Mouse (Mus musculus) urinary bladder, adult 18-20 months (tissue): Measurements from ENCODE around the gene Haus7.
"Not testable (repeated sequence)": the region's sequence is repeated elsewhere in the genome, so short reads cannot be mapped to it uniquely, and the experiment has no call there.

Source experiments
- DNase-seq, 2 experiments: peaks; one replicate each; pipeline ENCODE4 v3.0.0; 2022; ENCODE audit warnings: low spot score in 2 of 2, mixed read lengths in 2 of 2

The Haus7 gene

GRCm38 (mm10) chrX:73458877-73459392 lies at the start of gene Haus7:
TSS of gene Haus7 (minus strand) at chrX:73459044.
- peak; percentile 67 to 90 for DNase-seq

DNA sequence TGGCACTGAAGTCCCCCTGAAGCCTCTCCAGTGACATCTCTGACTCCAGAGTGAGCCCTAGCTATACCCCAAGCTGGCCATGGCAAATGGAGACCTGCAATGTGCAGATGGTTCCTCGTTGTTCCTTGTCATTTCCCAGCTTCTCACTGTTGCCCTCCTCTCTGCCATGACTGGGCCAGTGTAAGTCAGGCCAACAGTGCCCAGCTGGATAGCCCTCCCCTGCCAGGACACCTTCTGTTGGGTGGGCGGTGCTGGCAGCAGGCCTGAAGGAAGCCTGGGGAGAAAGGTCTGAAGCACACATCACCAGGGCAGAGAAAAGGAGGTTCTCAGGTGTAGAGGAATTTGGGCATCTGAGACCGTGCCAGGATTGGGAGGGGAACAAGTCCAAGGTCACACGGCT lies 47.7 kb upstream of the Haus7 start:
- no peak for DNase-seq

GRCm38 (mm10) chrX:73505130-73505735 lies 46.4 kb upstream of the Haus7 start:
- DNase-seq = no peak

GRCm38 (mm10) chrX:73496746-73497145 lies 37.9 kb upstream of the Haus7 start:
- DNase-seq = no peak

DNA sequence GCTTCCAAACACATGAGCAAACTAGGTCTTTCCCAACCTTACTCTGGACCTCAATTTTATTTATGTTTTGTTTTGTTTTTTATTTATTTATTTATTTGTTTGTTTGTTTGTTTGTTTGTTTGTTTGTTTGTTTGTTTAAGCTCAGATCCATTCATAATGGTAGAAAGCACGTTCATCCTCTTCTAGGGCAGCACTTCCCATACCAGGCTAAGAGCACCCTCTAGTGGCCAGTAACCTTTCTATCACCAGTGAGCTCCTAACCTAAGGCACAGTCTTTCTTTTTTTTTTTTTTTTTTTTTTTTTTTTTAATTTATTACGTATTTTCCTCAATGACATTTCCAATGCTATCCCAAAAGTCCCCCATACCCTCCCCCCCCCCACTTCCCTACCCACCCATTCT lies 34.7 kb upstream of the Haus7 start:
- DNase-seq = not testable (repeated sequence)

DNA sequence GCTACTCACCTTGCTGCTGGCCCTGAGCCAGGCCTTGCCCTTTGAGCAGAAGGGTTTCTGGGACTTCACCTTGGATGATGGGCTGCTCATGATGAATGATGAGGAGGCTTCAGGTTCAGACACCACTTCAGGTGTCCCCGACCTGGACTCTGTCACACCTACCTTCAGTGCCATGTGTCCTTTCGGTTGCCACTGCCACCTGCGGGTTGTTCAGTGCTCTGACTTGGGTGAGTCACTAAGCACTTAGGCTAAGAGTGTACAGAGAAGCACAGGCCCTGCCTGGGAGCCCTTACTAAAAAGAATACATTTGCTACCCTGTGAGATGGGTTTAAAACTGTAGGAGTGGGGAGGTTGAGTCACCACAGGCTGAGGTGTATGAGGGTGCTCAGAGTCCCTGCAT lies 32.0 kb upstream of the Haus7 start:
- no peak for DNase-seq

DNA sequence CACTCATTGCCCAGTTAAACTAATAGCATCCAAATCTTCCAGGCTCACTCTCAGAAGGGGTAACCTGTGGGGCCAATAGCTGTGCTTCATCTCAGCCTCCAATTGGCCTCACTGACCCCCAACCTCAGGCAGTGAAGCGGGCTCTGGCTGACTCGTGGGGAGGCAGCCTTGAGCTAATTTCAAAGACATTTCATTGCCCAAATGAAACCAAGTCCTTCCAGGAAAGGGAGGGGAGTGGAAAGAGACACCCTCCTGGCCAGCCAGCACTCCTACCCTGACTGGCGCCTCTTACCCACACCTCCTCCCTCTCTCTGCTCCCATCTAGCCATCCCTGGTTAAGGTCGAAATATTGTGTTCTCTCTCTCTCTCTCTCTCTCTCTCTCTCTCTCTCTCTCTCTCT lies 31.3 kb upstream of the Haus7 start:
- no peak for DNase-seq

GRCm38 (mm10) chrX:73486920-73487319 lies 28.1 kb upstream of the Haus7 start:
- DNase-seq = no peak

DNA sequence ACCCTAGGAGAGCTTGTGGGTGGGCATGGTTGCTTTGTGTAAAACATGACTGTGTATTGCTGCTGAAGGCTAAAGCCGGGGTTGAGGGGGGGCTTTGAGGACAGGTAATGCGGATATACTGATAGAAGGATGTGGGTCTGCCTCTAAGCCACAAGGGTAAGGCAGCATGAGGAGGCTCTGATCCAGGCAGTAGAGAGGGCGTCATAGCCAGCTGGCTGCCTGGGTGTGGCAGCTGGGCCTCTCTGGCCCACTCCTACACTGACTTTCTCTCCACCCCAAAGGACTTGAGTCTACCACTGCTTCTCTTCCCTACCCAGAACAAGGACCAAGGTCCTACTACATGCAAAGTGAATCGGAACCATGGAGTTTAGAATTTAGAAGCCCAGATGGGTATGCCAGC lies 26.0 kb upstream of the Haus7 start:
- no peak for DNase-seq

DNA sequence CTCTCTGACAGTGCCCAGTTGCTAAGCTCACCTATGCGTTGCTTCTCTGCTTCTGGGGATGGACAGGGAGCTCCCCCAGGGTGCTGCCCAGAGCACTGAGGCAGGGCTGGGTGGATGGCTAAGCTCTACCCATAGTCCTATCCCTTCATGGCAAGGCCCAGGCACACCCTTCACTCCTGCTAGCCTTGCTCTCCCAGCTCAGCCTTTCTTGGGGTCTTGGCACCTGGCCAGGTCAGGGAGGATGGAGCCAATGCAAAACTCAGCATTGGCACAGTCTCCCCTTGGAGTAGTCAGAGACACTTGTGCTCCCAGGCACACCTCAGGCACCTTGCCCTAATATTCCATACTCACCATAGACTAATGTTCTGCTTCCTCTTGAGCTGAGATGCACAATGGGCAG lies 25.2 kb upstream of the Haus7 start:
- no peak for DNase-seq

DNA sequence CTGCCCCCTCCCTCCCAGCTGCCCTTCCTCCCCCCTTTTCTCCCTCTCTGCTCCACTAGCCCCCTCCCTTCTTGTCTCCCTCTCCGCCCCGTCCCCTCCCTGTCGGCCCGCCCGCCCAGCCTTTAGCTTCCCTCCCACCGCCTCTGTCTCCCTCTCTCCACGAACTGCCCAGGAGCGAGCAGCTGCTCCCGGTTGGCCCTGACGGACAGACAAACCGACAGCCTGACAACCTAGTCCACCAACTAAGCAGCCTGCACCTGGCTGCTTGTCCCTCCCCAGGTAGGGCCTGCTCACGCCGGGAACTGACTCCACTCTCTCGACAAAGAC lies 24.6 kb upstream of the Haus7 start, which contains the start of gene Bgn:
Gene Bgn (plus strand): TSS at position 119 of the 327 bp plus-strand sequence.
- DNase-seq = no peak

GRCm38 (mm10) chrX:73482643-73483483 lies 24.0 kb upstream of the Haus7 start:
- no peak for DNase-seq

DNA sequence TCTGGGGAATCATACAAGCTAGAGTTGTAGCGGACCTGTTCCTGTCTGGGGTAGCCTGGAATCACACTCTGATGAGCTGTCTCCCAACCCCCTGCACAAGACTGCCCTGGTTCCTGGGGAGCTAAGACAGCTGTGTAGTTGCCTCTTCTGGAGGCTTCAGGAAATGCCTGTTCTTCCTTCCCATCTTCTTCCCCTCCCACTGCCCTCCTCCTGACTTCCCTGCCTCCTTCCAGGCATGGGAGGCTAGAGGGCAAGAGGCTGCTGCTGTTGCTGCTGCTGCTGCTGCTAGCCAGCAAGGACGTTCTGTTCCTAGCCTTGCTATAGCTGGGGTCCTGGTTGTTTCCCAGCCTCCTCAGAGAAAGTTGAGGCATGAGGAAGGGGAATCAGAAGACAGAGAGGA lies 21.5 kb upstream of the Haus7 start:
- no peak for DNase-seq

DNA sequence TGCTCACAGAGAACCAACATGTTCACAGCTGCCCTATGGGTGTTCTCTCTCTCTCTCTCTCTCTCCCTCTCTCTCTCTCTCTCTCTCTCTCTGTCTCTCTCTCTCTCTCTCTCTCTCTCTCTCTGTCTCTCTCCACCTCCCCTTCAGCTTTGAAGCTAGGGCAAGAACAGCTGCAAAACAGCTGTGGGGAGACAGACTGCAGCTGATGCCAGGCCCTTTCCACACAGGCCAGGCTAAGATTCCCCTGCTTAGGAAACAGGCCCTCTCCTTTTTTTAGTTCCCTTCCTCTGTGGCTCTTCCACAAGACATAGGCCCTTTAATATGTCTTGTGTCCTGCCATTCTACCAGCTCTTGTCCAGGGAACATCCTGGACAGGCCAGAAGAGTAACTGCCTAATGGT lies 20.8 kb upstream of the Haus7 start:
- DNase-seq = no peak

- DNase-seq = no peak
Measured at GRCm38 (mm10) chrX:73477500-73477899, 18.7 kb upstream of the Haus7 start.

GRCm38 (mm10) chrX:73476621-73477020 lies 17.8 kb upstream of the Haus7 start:
- peak in 1 of 2 experiments; percentile 13 for DNase-seq

DNA sequence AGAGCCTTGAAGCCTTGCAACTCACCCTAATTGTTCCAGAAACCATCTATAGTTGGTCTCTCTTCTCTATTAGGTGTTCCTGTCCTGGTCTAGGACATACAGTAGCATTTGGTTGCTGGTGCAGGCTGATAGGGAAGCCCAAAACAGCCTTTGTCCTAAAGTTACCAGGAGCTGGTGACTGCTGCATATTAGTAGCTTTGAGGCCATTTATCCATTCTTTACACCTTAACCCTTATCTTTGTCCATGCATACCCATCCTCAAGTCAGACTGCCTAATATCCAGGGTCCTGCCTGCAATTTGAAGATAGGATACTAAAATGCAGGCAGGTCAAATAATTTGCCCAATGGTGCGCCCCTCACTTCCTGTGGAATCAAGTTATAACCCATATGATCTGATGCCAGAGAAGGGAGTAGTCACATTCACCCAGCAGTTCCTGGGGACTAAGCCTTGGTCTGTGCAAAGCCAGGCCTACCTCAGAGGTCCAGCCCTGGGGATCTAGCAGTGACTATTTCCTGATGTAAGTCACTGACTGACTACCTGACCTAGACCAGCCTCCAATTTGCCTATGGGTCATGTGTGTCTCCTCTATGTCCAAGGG lies 16.9 kb upstream of the Haus7 start:
- no peak for DNase-seq

GRCm38 (mm10) chrX:73474340-73475165 lies 15.7 kb upstream of the Haus7 start:
- DNase-seq = no peak

GRCm38 (mm10) chrX:73471764-73472163 lies 12.9 kb upstream of the Haus7 start:
- no peak for DNase-seq

DNA sequence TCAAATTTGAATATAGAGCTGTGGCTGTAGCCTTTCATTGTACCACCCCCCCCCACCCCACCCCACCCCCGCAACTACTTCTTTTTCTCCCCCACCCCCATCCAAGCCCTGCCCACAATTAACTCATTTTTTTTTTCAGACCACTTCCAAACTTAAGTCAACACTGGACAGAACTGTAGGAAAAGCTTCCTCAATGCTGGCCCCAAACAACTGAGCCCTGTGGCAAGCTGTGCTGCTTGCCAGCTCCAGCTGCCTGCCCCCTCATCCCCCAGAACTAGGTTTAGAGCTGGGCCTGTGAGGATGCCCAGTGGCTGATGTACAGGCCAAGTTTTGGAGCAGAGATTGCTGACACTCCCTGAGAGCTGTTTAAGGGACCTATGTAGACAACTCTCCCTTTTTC lies 9.9 kb upstream of the Haus7 start:
- DNase-seq = no peak

GRCm38 (mm10) chrX:73468330-73468729 lies 9.5 kb upstream of the Haus7 start:
- DNase-seq = no peak
